Mouse (Mus musculus) heart, adult 8-10 months (tissue): ENCODE data around the gene Cryba1. TPM values are rescaled to one million over a fixed set of nuclear protein-coding genes. Genes with fewer than 3 reads are reported as not detected.
"Not testable (repeated sequence)": the region's sequence is repeated elsewhere in the genome, so short reads cannot be mapped to it uniquely, and the experiment has no call there.

ENCODE experiments used
- DNase-seq: peaks from one replicate; pipeline ENCODE4 v3.0.0; 2022; ENCODE audit warnings: low spot score
- total RNA-seq, 4 experiments: library from RNA; stranded (reverse); gene quantifications; 2 replicates each; pipeline ENCODE4 v1.2.4; 2022

The Cryba1 gene
- total RNA-seq = not detected

DNA sequence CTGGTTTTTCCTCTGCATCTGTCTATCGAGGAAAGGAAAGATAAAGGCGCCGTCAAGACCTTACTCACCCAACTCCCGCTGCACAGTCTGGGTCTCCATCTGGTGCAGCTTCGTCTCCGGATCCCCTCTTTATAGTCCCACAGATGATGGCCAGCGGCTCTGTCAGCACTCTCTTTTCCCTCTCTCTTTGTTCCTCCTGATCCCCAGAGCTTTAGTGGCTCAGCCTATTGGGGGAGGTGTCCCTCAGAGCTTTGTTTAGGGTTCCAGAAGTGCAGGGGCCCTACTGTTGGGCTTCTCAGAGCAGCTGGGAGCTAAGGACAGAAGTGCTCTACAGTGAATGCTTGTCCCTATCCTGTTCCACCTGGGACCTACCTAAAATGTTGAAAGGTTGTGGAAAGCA lies at the start of gene Cryba1:
Gene Cryba1, minus strand, starts transcription at position 101 of the 400 bp plus-strand sequence.
- no peak for DNase-seq

DNA sequence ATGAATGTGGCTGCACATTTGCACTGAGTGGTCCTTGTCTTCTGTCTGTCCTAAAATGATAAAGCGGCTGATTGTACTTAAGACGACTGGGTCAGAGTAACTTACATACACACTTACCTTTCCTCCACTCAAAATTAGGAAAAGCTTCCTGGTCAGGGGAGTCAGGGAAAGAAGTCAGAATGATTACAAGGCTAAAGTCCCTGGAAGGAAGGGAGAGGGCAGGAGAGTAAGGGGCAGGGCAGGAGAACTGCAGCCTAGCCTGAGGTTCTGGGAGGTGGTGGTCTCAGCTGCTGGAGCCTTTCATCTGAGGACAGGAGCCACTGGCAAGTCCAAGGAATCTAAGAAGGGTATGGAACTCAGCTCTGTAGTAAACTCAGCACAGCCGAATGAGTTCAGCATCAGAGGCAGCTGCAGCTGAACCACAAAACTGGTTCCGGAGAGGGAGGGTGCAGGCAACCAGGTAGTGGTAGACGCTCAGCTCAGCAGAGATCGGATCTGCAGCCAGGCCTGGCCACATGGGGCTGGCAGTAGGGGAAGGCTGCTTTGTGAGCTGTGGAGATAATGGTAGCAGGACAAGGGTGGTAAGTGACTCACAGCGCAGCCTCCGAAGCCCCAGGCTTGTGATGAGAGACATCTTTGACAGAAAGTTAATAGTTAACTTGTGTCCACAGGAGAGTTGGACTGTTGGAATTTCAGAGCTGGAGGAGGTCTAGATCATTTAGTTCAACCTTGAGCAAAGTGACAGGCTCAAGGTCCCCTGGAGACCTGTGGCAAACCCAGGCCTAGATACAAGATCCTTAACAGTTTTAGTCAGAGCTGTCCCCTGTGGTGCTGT lies 47.0 kb upstream of the Cryba1 start:
- no peak for DNase-seq

DNA sequence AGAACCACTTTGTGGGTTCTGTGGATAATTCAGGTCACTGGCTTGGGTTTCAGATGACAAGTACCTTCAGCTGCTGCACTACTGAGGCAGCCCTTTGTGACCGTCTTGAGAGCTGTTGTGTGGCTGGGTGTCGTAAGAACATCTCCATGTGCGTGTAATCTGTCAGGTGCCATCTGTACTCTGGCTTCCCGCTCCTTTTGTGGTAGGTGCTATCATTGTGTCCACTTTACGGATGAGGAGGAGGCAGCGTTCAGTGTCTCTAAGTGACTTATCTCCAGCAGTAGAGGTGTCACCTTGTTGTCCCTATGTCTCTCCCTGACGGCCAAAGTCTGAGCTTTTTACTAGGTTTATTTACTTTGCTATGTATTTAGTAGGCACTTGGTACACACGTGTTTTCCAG lies 45.3 kb upstream of the Cryba1 start:
- DNase-seq = no peak

DNA sequence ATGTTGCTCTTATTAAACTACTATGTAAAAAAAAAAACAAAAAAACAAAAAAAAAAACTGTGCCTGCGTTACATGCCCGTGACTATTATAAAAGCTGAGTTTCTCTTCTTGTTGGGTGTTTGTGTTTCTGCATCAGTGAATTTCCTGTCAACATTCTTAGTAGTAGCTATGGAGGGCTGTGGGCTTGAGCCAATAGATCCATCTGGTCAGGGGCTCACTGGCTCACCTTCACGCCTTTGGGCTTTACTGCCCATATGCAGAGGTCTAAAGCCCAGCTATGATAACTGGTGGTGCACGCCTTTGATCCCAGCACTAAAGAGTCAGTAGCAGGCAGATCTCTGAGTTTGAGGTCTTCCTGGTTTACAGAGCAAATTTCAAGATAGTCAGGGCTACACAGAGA lies 44.4 kb upstream of the Cryba1 start:
- no peak for DNase-seq

DNA sequence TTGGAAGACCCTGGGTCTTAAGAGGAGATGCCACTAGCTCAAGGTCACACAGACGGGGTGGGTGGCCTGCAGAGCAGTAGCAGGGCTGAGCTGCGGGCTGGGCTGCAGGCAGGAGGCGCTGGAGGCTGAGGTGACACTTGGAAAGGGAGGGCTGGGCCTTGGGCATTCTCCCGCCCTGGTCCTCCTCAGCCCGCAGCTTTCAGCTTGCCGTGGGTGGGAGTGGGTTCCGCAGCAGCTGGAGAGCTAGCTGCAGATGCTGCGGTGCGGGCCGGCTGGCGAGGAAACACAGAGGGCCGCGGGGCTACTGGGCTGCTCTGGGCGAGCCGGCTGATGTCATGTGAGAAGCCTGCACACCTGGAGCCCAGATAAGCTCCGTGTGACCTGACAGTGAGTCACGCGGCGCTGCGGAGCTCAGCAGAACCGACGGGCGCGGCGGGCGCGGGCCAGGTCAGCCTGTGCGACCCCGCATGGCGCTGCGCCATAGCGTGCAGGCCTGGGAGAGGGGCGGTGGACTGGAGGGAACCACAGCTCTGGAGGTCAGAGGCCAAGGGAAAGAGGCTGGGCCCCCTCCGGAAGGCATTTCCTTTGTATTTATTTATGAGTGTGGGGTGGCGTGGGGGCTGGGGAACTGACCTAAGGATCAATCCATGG lies 41.4 kb upstream of the Cryba1 start:
- no peak for DNase-seq

DNA sequence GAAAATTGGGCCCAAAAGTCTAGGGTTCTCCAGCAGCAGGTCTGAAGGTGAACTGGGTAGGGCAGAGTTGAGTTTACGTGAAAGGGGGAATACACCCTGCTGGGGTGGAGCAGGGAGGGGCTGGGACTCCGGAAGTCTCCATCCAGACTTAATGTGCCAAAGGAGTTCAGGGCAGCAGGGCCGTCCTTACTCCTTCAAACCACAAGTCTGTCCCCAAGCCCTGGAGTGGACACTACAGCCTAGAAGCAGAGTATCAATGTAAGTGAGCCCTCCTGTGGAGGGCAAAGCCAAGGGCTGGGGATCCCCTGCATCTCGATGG lies 40.3 kb upstream of the Cryba1 start:
- peak; percentile 28 for DNase-seq

DNA sequence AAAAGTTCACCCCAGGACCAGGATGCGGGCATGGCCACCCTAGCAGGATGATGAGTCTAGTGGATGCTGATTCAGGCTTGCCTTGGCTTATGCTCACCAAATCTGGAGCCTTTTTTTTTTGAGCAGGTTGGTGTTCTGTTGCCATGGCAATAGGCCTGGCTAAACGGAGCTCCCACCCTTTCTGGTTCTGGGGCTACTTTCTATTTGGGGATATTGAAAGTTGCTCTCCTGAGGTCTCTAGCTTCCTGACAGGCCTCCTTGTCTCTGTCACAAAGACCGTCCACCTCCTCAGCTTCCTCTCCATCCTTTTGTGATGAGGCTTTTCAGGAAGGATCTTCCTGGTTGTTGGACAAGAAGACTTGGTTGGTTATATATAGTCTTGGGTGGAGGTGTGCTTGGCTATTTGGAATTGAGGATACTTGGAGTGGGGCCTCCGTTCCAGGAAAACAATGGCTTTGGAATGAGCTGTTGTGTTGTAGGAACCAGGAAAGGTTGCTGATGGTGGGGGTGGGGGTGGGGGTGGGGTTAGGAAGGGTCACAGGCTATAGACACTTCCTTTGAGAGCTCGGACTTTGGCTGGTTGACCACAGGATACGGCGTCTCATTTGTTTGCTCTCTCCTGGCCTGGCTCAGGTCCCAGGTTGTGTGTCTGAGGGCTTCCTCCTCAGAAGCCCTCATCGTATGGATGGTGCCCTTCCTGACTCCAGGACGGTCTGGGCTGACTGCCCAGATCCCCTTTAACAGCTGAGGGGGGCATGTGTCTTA lies 39.8 kb upstream of the Cryba1 start:
- DNase-seq = peak; percentile 79

DNA sequence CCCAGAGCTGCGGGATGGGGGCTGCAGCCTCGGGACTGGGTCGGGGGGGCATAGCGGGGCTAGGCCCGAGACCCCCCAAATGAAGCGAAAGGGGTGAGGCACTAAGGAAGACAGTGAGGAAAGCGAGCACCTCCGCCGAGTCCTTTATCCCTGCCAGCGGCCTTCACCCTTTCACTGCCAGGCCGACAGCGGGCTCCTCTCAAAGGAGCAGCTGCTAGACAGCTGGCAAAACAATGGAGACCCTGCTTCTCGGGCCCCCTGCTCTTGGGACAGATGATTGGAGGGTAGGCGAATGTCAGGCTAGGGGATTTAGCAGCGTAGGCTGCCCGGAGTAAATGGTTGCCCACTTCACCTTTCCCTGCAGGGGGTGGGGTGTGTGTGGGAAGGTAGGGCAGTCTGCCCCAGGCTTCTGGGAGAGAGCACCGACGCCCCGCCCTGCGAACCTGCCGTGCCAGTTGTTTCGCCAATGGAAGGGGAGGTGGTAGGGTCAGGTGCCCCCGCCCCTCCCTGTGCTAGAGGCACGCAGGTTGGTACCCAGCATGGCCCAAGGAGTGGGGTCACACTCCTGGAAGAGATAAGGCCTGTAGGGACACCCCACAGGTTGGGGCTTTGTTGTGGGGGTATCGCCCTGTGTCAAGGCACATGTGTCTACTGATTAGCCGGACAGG lies 38.7 kb upstream of the Cryba1 start:
- no peak for DNase-seq

DNA sequence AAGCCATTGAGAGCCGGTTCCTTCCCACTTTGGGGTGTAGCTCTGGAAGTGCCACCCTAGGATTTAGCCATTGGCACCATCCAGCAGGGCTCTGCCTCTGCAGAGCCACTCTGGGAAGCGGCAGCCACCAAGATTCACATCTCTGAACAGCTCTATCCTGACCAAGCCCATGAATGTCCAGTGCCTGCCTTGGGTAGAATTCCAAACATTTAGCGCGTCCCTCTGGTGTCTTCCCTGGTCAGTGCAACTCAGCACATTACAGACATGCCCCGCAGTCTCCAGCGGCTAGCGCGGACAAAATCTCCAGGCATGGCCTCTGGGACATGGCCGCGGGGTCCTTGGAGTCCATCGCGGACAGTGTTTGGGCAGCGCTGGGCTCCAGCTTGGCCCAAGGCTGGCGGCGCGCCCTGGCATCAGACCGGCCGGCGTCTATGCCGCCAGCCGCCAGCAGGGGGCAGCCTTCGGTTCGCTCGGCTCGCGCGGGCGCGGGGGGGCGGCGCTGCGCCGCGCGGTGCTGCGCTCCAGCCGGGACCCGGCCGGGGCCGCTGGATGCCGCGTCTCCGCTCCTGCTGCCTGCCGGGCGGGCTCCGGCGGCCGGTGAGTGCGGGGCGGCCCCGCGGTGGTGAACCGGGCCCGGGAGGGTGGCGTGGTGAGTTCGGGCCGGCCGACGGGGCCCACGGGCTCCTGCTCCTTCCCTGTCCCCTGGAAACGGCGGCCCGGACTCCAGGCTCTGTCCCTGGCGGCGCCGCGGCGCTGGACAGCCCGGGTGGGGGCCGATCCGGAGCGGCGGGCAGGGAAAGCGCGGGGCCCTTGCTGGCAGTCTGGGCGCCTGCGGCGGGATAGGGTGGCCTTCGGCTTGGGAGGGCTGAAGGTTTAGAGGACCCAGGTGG lies 37.9 kb upstream of the Cryba1 start, which contains the start of gene Myo18a:
Gene Myo18a, plus strand, starts transcription at position 464 of the 890 bp plus-strand sequence.
- DNase-seq = peak; percentile 70

DNA sequence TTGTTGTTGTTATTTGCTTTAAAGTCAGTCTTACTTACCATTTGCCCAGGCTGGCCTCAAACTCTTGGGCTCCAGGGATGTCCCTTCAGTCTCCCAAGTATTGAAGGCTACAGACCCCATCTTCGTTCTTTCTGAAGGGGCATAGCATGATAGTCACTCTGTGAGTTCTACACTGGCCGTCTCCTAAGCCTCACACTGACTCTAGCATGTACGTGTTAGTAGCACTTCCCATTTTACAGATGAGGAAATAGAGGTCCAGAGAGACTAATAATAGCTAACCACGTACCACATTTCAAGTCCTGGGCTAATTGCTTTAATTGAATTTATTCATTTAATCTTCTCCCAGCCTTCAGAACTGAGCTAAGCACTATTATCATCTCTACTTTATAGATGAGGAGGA lies 34.9 kb upstream of the Cryba1 start:
- DNase-seq = no peak

DNA sequence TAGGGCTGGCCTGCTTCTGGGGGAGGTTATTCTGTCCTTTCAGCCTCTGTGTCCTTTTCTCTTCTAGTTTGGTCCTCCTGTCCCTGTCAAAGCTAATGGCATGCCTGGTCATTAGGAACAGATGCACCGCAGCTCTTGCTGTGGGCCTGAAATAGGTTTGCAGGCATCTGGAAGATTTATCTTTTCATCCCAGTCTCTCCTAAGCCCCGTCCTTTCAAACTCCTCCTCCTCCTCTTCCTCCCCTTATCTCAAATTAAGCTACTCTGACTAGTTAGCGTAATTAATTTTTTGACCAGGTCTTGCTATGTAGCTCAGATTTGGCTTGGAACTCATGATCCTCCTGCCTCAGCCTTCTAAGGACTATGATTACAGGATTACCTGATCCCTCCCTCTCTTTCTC lies 28.4 kb upstream of the Cryba1 start:
- no peak for DNase-seq

DNA sequence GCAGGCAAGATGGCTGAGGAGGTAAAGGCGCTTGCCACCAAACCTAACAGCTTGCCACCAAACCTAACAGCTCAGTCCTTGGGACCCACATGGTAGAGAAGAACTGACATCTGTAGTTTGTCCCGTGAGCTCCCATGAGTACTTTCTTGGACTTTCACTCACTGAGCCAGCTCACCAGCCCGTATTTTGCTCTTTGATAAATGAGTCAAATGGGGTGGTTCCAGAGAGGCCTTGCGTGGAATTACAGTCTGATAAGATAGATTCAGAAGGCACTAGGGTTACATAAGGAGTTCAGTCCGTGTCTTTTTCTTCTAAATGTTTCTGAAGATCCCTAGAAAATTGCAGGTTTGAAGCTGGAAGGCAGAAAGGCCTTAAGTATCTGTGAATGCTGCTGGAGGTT lies 27.4 kb upstream of the Cryba1 start:
- DNase-seq = no peak

DNA sequence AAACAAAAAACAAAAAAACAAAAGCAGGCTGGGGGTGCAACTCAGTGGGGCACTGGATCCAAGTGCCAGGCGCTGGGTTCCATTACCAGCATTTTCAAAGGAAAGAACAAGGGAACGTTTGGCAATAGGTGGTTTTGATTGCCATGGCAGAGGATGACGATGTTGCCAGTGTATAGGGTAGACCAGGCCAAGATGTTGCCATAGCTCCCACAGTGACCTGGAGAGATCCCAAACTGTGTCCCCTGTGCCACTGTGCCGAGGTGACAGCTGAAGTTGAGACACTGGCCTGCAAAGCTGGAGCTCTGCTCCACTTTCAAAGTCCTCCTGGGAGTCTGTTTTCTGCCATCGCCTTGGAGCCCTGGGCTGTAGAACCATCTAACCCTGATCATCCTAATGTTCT lies 23.9 kb upstream of the Cryba1 start:
- no peak for DNase-seq

DNA sequence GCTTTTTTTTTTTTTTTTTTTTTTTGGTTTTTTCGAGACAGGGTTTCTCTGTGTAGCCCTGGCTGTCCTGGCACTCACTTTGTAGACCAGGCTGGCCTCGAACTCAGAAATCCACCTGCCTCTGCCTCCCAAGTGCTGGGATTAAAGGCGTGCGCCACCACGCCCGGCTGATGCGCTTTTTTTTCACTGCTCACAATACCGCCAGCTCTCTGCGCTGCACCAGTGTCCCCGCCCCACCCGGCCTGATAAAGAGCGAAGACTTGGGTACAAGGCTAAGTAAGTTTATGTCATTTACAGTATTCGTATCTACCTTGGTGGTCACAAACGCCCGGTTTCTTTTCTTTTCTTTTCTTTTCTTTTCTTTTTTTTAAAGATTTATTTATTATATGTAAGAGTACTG lies 22.0 kb upstream of the Cryba1 start:
- DNase-seq = not testable (repeated sequence)

DNA sequence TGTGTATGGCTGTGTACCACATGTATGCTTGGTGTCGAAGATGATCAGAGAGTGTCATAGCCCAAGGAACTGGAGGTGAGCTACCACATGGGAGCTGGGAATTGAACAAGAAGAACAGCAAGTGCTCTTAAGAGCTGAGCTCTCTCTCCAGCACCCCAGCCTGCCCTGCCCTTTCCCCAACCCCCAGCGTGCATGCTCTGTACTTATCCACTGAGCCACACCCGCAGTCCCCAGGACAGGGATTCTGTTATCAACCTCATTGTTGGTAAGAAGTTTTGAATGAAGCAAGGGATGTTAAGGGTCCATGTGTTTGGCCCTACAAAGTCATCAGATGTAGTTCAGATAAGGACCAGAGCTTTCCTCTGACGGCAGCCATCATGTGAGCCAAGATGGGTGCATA lies 21.6 kb upstream of the Cryba1 start:
- no peak for DNase-seq

DNA sequence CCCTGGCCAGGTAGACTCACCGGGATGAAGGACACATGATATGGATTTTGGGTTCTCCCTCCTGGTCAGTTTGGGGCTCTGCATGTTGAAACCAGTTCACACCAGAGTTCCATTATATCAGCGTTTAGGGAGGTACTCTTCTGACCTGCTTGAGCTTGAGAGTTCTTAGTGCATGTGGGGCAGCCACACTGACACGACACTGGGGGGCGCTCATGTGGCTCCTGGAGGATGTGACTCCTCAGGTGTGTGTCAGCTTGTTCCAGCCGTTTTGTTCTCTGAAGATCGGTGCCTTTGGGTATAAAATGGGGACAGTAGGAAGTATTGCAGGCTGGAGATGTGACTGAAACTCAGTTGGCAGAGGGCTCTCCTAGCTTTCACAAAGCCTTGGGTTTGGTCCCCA lies 18.9 kb upstream of the Cryba1 start:
- no peak for DNase-seq

DNA sequence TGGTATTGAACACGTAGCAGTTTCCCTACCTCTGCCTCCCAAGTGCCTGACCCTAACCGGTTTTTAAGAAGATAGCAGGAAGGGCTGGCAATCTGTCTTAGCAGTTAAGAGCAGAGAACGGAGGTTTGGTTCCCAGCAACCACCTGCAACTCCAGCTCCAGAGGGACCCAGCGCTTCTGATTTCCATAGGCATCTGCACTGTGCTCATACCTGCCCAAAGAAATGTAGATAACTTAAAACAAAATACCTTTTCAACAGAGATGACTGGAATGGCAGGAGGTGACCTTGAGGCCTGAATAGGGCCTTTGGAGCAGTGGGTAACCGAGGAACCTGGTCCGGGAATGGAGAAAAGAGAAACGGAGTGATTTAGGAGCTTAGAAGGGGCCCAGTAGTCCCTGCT lies 13.5 kb upstream of the Cryba1 start:
- no peak for DNase-seq

DNA sequence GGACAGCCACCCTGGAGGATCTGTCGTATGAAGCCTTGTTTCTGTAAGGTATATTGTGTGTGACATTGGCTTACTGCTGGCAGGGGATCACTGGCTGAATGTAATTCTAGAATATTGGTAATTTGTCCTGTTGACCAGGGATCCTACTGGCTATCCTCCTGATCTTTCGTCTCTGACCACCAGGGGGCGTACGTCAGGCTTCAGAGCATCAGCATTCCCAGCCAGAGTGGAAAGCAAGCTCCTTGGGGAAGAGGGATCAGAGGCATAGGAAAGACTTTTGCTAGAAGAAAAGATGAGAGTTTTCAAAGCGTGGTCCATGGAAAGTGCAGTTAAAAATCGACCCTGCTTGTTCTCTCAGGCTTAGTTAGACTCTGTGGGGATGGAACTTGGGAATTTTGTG lies 12.2 kb upstream of the Cryba1 start:
- DNase-seq = peak; percentile 89

DNA sequence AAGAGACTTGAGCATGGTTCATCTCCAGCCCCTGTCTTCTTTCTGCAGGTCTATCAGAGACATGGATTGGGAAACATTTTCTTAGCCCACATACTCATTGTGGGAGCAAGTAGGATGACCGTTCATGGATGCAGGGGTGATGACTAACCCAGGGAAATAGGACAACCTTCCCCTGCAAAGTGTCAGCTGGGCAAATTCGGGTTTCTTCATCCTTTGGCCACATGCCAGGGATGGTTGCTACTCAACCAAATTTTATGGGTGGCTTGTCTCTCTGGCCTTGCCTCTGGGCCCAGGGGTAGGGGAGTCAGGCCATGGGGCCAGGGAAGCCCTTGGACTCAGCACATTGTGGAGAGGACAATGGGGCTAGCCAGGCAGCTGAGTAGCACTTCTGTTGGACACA lies 3.5 kb upstream of the Cryba1 start:
- no peak for DNase-seq

DNA sequence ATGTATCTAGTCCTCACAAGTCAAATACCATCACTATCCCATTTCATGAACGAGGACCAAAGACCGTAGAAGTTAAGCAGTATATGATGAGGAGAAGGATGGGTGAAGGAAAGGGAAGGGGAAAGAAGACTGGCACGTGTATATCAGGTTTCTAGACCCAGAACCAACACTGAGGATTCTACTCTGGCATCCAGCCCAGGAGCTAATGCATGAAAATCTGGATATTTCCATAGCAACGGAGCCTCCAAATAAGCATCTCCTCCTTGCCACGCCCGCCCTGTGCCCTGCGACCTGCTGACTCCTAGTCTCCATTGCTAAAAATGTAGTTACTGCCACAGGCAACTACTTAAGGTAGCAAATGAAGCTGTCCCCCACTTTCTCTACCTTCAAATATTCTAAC lies 317 bp downstream of the Cryba1 start:
- DNase-seq = no peak

DNA sequence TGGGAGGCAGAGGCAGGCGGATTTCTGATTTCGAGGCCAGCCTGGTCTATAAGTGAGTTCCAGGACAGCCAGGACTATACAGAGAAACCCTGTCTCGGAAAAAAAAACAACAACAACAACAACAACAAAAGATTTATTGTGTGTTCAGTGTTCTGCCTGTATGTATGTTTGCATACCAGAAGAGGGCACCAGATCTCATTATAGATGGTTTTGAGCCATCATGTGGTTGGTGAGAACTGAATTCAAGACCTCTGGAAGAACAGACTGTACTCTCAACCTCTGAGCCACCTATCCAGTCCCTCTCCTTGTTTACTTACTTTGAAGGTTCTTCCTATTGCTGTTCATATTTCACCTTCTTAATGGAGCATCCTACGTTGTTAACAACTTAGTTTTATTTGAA lies 3.7 kb downstream of the Cryba1 start:
- no peak for DNase-seq
